Mouse (Mus musculus) limb, embryonic 11.5 days (tissue): ENCODE results near the gene Rptor. TPM values are rescaled to one million over a fixed set of nuclear protein-coding genes. Genes with fewer than 3 reads are reported as not detected.

Experiments used
- ATAC-seq: fragments of 200-750 bp; cut with Nextera tagmentation; 2 replicates; pipeline ENCODE4 v1.8.0; 2017; ENCODE audit warnings: low read depth; ENCODE audit not compliant: insufficient number of reproducible peaks, low FRiP score, low TSS enrichment
- DNase-seq: peaks from one replicate; pipeline ENCODE4 v3.0.0-alpha.2; 2015; ENCODE audit warnings: low spot score
- H3K27ac ChIP-seq: fragments of 300-500 bp; sonication (generic); replicated peaks from 2 replicates; pipeline ENCODE4 v1.5.1; 2014; ENCODE audit warnings: low read depth, mild to moderate bottlenecking, low read length
- H3K27me3 ChIP-seq: fragments of 300-500 bp; sonication (generic); 2 replicates; pipeline ENCODE4 v1.6.1; 2014; ENCODE audit warnings: mild to moderate bottlenecking, low read length, mixed read lengths; ENCODE audit not compliant: control insufficient read depth, insufficient read depth
- H3K36me3 ChIP-seq: fragments of 300-500 bp; sonication (generic); 2 replicates; pipeline ENCODE4 v1.6.1; 2014; ENCODE audit warnings: mild to moderate bottlenecking, low read length, moderate library complexity, mixed read lengths; ENCODE audit not compliant: control insufficient read depth, insufficient read depth
- H3K4me1 ChIP-seq: fragments of 300-500 bp; sonication (generic); 2 replicates; pipeline ENCODE4 v1.6.1; 2014; ENCODE audit warnings: low read length, mixed read lengths; ENCODE audit not compliant: control insufficient read depth, insufficient read depth
- H3K4me2 ChIP-seq: fragments of 300-500 bp; sonication (generic); 2 replicates; pipeline ENCODE4 v1.6.1; 2014; ENCODE audit warnings: low read depth, mild to moderate bottlenecking, moderate library complexity; ENCODE audit not compliant: severe bottlenecking
- H3K4me3 ChIP-seq: fragments of 300-500 bp; sonication (generic); 2 replicates; pipeline ENCODE4 v1.5.1; 2014; ENCODE audit warnings: low read depth, low read length
- H3K9ac ChIP-seq: fragments of 300-500 bp; sonication (generic); 2 replicates; pipeline ENCODE4 v1.6.1; 2014; ENCODE audit warnings: mild to moderate bottlenecking, low read length
- H3K9me3 ChIP-seq: fragments of 300-500 bp; sonication (generic); 2 replicates; pipeline ENCODE4 v1.6.1; 2016; ENCODE audit warnings: low read length; ENCODE audit not compliant: control insufficient read depth
- WGBS: fragments of 180-500 bp; shearing (Covaris S2); extraction: QIAGEN DNeasy Blood & Tissue Kit; methylation state at CpG from one replicate; pipeline ENCODE4 v1.1.7; 2014; 5-methylcytosine and 5-hydroxymethylcytosine counted together
- polyA plus RNA-seq: library from polyadenylated mRNA; unstranded; fragments of >200 nt; fragmentation: Nextera tagmentation; extraction: Ambion mirVana; gene quantifications from 2 replicates; pipeline ENCODE4 v1.2.1, GENCODE M21; 2014

Gene Rptor
- polyA plus RNA-seq, 1 experiment from 2014 or later, result 13.8 TPM

DNA sequence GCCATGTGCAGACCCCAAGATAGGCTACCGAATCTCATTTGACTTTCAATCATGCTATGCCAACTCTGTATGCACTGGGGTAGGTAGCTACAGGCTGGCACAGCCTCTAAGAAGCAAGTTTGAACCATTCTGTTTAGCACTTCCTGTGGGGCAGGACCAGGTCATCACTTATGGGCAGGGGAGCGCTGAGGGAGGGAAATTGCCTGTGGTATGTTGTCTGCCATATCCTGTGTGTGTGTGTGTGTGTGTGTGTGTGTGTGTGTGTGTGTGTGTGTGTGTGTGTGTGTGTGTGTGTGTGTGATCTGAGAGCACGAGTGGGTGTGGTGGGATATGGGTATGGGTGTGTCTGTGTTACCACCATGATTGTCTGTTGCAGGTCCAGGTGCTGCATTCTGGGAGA, 244.4 kb downstream of the Rptor start:
- no peak for DNase-seq
- no peak overlapping the region for H3K4me3 ChIP-seq
- no peak overlapping the region for H3K9ac ChIP-seq
- no peaks in the 10 kb centered on the region for H3K9me3 ChIP-seq
- no peaks in the 10 kb centered on the region for H3K27me3 ChIP-seq
- no peaks in the 10 kb centered on the region for H3K4me1 ChIP-seq
- ATAC-seq, result no peak
- H3K4me2 ChIP-seq, result no peak overlapping the region
- 87% methylated on average over 3 of the region's 3 CpGs for WGBS
- peaks cover 12% of the 10 kb centered on the region; the same call in 1 of the 2 replicates for H3K36me3 ChIP-seq
- H3K27ac ChIP-seq, result no peak overlapping the region

DNA sequence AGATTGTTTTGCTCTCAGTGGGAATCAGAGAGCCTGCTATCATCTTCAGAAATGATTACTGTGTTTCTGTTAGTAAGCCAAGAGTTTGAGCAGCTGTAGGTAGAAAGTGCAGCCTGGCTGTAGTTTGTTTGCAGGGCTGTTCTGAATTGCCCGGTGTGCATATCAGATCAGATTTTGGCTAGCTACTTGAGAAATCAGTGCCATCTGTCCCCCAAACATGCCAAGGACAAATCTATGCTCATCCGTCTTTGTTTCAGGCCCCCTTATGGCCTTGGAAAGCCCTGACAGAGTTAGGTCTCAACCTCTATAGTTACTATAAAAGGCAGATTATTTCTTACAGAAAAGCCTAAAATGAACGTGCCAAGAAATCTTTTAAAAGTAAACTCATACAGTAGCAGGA, 244.9 kb downstream of the Rptor start:
- ATAC-seq, result no peak
- Histone ChIP-seq H3K4me1 (no peaks in the 10 kb centered on the region), H3K9ac (no peak overlapping the region), H3K27ac (no peak overlapping the region), H3K27me3 (no peaks in the 10 kb centered on the region), H3K9me3 (no peaks in the 10 kb centered on the region), H3K4me2 (no peak overlapping the region), H3K36me3 (peaks cover 12% of the 10 kb centered on the region; the same call in 1 of the 2 replicates), H3K4me3 (no peak overlapping the region)
- DNase-seq, result no peak
- WGBS, result 91% methylated on average over 3 of the region's 3 CpGs

DNA sequence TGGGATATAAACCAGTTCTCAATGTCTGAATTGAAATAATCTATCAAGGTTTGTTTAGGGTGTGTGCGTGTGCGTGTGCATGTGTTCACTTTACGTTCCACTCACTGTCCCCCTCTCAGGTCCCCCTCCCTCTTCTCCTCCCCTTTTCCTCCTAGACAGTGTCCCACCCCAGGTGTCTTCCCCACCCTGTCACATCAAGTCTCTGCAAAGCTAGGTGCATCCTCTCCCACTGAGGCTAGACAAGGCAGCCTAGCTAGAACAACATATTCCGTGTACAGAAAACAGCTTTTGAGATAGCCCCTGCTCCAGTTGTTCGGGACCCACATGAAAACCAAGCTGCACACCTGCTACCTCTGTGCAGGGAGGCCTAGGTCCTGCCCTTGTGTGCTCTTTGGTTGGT, 245.5 kb downstream of the Rptor start:
- H3K4me3 ChIP-seq, result no peak overlapping the region
- no peaks in the 10 kb centered on the region for H3K4me1 ChIP-seq
- 98% methylated on average over 5 of the region's 5 CpGs for WGBS
- H3K9me3 ChIP-seq, result no peaks in the 10 kb centered on the region
- no peaks in the 10 kb centered on the region for H3K27me3 ChIP-seq
- H3K4me2 ChIP-seq, result no peak overlapping the region
- H3K27ac ChIP-seq, result no peak overlapping the region
- no peak for DNase-seq
- no peak for ATAC-seq
- peaks cover 12% of the 10 kb centered on the region; the same call in 1 of the 2 replicates for H3K36me3 ChIP-seq
- no peak overlapping the region for H3K9ac ChIP-seq

DNA sequence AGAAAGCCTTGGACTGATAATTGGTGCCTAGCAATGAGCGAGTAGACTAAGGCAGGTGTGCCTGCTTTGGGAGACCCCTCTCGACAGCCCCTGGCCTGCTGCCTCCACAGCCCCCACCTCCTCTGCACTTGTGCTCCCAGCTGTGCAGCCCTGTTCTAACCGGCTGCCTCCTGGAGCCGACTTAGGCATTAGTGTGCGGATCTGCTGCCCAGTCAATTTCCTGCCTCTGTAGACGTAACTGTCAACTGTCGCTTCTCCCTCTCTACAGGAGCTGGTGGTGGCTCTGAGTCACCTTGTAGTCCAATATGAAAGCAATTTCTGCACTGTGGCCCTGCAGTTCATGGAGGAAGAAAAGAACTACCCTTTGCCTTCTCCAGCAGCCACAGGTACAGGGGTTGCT, 253.3 kb downstream of the Rptor start:
- no peak for ATAC-seq
- WGBS, result 69% methylated on average over 7 of the region's 7 CpGs
- no peaks in the 10 kb centered on the region for H3K4me1 ChIP-seq
- H3K4me3 ChIP-seq, result no peak overlapping the region
- DNase-seq, result no peak
- no peaks in the 10 kb centered on the region for H3K27me3 ChIP-seq
- H3K36me3 ChIP-seq, result peaks cover 4% of the 10 kb centered on the region
- H3K27ac ChIP-seq, result no peak overlapping the region
- H3K9ac ChIP-seq, result no peak overlapping the region
- no peaks in the 10 kb centered on the region for H3K9me3 ChIP-seq
- no peak overlapping the region for H3K4me2 ChIP-seq

DNA sequence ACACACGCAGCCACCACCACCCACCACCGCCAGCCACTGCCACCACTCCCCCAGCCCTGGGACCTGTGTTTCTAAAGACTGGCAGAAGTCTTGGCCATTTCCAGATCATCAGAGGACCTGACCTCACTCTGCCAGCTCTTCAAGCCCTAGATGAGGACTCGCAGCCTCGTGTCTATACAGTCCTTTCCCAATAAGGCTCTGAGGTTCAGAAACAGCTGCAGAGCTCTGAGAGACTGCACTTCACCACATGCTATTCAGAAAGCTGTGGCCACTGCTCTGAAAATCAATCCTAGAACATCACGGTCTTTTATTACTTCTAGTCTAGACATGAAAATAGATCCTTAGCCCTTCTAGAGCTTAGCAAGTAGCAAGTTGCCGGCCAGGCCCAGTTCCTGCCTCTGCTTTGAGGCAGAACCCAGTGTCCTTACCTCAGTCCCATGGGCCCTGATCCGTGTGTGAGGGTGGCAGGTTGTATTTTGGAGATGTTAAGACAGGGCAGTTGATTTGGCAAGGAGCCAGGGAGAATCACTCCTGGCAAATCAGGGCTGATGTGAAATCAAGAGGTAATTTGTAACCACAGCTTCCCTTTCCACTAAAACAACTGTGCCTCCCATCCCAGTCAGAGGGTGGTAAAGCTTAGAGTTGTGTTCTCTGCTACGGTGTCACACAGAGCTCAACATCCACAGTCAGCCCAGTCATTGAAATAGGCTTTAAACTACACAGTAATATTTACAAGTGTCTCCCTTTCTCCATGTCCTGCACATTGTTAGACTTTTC, 260.0 kb downstream of the Rptor start:
- no peaks in the 10 kb centered on the region for H3K27me3 ChIP-seq
- ATAC-seq (no peak), DNase-seq (no peak)
- 0 out of 2 replicates have a peak overlapping the region, but pooled peaks have one; percentile 12 for H3K27ac ChIP-seq
- H3K4me1 ChIP-seq, result peaks cover 7% of the 10 kb centered on the region; the same call in 1 of the 2 replicates
- H3K36me3 ChIP-seq, result peaks cover 5% of the 10 kb centered on the region
- WGBS, result 92% methylated on average over 8 of the region's 8 CpGs
- no peak overlapping the region for H3K4me3 ChIP-seq
- H3K9ac ChIP-seq, result no peak overlapping the region
- no peak overlapping the region for H3K4me2 ChIP-seq
- H3K9me3 ChIP-seq, result no peaks in the 10 kb centered on the region

DNA sequence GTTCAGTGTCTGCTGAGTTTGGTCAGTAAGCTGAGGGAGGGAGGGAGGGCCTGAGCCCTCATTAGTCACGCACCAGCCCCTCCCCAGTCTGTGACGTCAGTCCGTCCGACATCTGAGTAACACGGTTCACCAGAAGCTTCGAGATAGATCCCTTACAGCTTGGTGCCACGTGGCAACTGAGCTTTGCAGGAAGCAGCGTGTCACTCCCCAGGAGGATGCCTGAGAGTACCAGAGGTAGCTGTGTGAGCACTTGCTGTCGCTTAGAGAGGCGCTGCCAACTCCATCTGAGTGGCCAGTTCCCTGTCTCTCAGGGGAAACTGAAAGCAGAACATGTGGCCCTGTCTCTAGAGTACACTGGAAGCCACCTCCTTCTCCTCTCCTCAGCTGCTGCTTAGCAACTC, 260.7 kb downstream of the Rptor start:
- peak; percentile 50 for DNase-seq
- peaks cover 7% of the 10 kb centered on the region; the same call in 1 of the 2 replicates for H3K4me1 ChIP-seq
- no peak overlapping the region for H3K9ac ChIP-seq
- ATAC-seq, result no peak
- 50% methylated on average over 10 of the region's 10 CpGs for WGBS
- H3K36me3 ChIP-seq, result peaks cover 5% of the 10 kb centered on the region
- no peaks in the 10 kb centered on the region for H3K9me3 ChIP-seq
- H3K4me2 ChIP-seq, result no peak overlapping the region
- no peak overlapping the region for H3K27ac ChIP-seq
- no peak overlapping the region for H3K4me3 ChIP-seq
- H3K27me3 ChIP-seq, result no peaks in the 10 kb centered on the region

DNA sequence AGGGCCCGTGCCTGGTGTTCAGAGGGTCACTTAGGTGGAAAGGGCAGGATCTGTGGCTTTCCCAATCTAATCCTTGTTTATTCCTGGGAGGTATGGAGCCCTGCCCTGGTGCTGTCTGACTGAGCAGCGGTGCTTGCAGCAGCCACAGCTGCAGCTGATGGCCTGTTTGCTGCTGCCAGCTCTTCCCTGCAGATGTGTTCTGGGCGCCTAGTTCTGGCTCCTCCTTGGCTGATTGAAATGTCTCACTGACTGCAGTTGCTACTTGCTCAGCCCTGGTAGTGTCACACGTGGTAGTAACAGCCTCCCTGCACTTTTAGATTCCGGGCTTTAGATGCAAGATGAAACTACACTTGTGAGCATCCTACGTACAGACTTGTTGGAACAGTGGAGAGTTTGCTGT, 264.1 kb downstream of the Rptor start:
- no peak overlapping the region for H3K9ac ChIP-seq
- no peak for DNase-seq
- no peaks in the 10 kb centered on the region for H3K9me3 ChIP-seq
- H3K4me1 ChIP-seq, result peaks cover 10% of the 10 kb centered on the region; the same call in 1 of the 2 replicates
- H3K4me3 ChIP-seq, result no peak overlapping the region
- H3K27me3 ChIP-seq, result no peaks in the 10 kb centered on the region
- peaks cover 10% of the 10 kb centered on the region; the same call in 1 of the 2 replicates for H3K36me3 ChIP-seq
- no peak overlapping the region for H3K27ac ChIP-seq
- no peak overlapping the region for H3K4me2 ChIP-seq
- 80% methylated on average over 6 of the region's 6 CpGs for WGBS
- no peak for ATAC-seq

DNA sequence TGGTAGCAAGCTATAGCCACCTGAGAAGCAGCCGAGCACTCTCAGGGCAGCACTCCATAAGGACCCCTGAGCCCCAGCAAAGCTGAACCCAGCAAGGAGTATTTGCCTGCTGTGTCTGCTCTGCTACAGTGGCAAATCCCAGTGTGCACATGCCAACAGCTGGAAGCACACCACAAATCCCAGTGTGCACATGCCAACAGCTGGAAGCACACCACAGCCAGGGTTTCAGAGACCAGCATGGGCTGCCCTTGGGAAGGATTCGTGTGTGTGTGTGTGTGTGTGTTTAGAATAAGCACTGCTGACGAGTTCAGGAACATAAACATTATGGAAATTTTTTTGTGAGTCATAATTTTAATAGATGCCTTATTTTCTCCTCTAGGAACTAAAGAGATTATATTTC, 265.4 kb downstream of the Rptor start:
- H3K4me3 ChIP-seq, result no peak overlapping the region
- ATAC-seq (no peak), DNase-seq (no peak)
- 85% methylated on average over 3 of the region's 3 CpGs for WGBS
- no peak overlapping the region for H3K9ac ChIP-seq
- H3K4me2 ChIP-seq, result no peak overlapping the region
- no peaks in the 10 kb centered on the region for H3K9me3 ChIP-seq
- peaks cover 10% of the 10 kb centered on the region; the same call in 1 of the 2 replicates for H3K4me1 ChIP-seq
- no peaks in the 10 kb centered on the region for H3K27me3 ChIP-seq
- H3K36me3 ChIP-seq, result peaks cover 14% of the 10 kb centered on the region; the same call in 1 of the 2 replicates
- no peak overlapping the region for H3K27ac ChIP-seq
